Mouse (Mus musculus) liver, embryonic 14.5 days (tissue): Measurements from ENCODE around the gene Epn3. TPM values are rescaled to one million over a fixed set of nuclear protein-coding genes. Genes with fewer than 3 reads are reported as not detected.

Experiments
- ATAC-seq: fragments of 200-750 bp; cut with Nextera tagmentation; 2 replicates; pipeline ENCODE4 v1.8.0; 2017; ENCODE audit warnings: moderate number of reproducible peaks, mild to moderate bottlenecking, moderate library complexity; ENCODE audit not compliant: insufficient read depth
- DNase-seq, 3 experiments: peaks; one replicate each; pipeline ENCODE4 v3.0.0-alpha.2; 2012 to 2013; ENCODE audit warnings: low read depth in 3 of 3, low spot score in 3 of 3
- H3K27ac ChIP-seq: fragments of 300-500 bp; sonication (generic); 2 replicates; pipeline ENCODE4 v1.5.1; 2014; ENCODE audit warnings: moderate library complexity, mild to moderate bottlenecking, control low read depth, inconsistent platforms
- H3K27me3 ChIP-seq: fragments of 300-500 bp; sonication (generic); 2 replicates; pipeline ENCODE4 v1.6.1; 2014; ENCODE audit warnings: mild to moderate bottlenecking, low read length, moderate library complexity; ENCODE audit not compliant: control insufficient read depth, insufficient read depth
- H3K36me3 ChIP-seq: fragments of 300-500 bp; sonication (generic); replicated peaks from 2 replicates; pipeline ENCODE4 v1.6.1; 2014; ENCODE audit warnings: low read depth; ENCODE audit not compliant: control insufficient read depth, insufficient read depth
- H3K4me1 ChIP-seq, 2 experiments: fragments of 200-500 bp in 1 of 2; fragments of 300-500 bp in 1 of 2; sonication (generic) in 1 of 2; replicated peaks; 2 replicates each; pipeline ENCODE4 v1.6.1; 2012 to 2014; ENCODE audit warnings: antibody characterized with exemption in 1 of 2, inconsistent platforms in 1 of 2, low read length in 1 of 2; ENCODE audit not compliant: control insufficient read depth in 2 of 2, insufficient read depth in 2 of 2
- H3K4me2 ChIP-seq: fragments of 300-500 bp; sonication (generic); 2 replicates; pipeline ENCODE4 v1.6.1; 2014; ENCODE audit warnings: low read depth, mild to moderate bottlenecking, control low read depth, moderate library complexity
- H3K4me3 ChIP-seq, 2 experiments: fragments of 200-500 bp in 1 of 2; fragments of 300-500 bp in 1 of 2; sonication (generic) in 1 of 2; 2 replicates each; pipeline ENCODE4 v1.5.1; 2012 to 2014; ENCODE audit warnings: low read depth in 2 of 2, low read length in 2 of 2, mild to moderate bottlenecking in 2 of 2, control low read depth in 1 of 2, inconsistent platforms in 1 of 2, moderate library complexity in 1 of 2; ENCODE audit not compliant: insufficient read depth in 1 of 2
- H3K9ac ChIP-seq: fragments of 300-500 bp; sonication (generic); replicated peaks from 2 replicates; pipeline ENCODE4 v1.6.1; 2014; ENCODE audit warnings: mild to moderate bottlenecking, control low read depth, moderate library complexity
- H3K9me3 ChIP-seq: fragments of 300-500 bp; sonication (generic); 2 replicates; pipeline ENCODE4 v1.6.1; 2016; ENCODE audit warnings: low read length, mixed read lengths; ENCODE audit not compliant: control insufficient read depth
- CTCF ChIP-seq: IDR thresholded peaks from 2 replicates; pipeline ENCODE4 v1.5.1; 2016; ENCODE audit warnings: antibody characterized with exemption, low read depth, control low read depth
- EP300 ChIP-seq: IDR thresholded peaks from 2 replicates; pipeline ENCODE4 v1.6.1; 2016; ENCODE audit warnings: antibody characterized with exemption, low read depth
- WGBS: fragments of 180-500 bp; shearing (Covaris S2); extraction: QIAGEN DNeasy Blood & Tissue Kit; methylation state at CpG from one replicate; pipeline ENCODE4 v1.1.7; 2014; ENCODE audit not compliant: insufficient replicate concordance; 5-methylcytosine and 5-hydroxymethylcytosine counted together
- polyA plus RNA-seq, 2 experiments: library from polyadenylated mRNA; depleted of rRNA in 1 of 2; stranded (reverse) in 1 of 2; unstranded in 1 of 2; fragments of >200 nt; fragmentation: Nextera tagmentation in 1 of 2; extraction: Ambion mirVana in 1 of 2; gene quantifications; 2 replicates each; pipeline versions ENCODE4 v1.2.1 to v1.2.3; 2012 to 2014

Epn3 gene
- polyA plus RNA-seq, 2 experiments, result 0.04 TPM; not detected in 1

DNA sequence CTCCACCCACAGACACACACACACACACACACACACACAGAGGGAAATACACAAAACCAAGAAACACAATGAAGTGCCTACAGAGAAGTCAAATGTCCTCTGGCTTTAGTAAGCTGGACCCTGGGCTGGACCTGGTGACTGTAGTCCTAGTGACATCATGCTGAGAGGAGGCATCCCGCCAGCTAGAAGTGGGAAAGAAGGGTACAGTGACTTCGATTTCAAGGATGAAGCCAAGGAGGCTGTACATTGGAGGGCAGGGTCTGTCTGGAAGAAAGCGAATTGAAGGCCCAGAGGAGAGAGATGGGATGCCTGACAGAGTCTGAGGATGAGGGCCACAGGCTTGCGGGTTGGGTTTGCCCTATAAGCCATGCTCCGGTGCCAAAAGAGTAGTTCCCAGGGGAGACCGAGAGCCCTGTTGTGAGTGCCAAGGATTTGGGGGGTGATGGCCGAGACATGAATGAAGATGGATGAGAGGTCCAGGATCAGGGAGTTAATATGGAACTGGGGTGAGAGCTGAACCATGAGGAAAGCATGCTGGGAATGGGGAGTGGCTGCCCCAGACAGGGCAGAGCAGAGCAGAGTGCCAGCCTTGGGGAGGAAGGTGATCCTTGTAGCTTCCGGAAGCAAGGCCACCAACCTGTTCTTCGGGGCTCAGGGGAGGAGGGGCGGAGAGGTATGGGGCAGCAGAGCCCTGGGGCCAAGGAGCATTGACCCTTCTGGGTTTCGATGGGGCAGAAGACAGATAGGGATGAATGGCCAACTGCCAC is 10.8 kb downstream of the Epn3 start:
- no peak overlapping the region for H3K4me3 ChIP-seq
- 61% methylated on average over 11 of the region's 11 CpGs for WGBS
- H3K4me2 ChIP-seq, result no peak overlapping the region
- H3K9me3 ChIP-seq, result no peaks in the 10 kb centered on the region
- DNase-seq (no peak), ATAC-seq (no peak)
- H3K36me3 ChIP-seq, result no peaks in the 10 kb centered on the region
- H3K4me1 ChIP-seq, result no peaks in the 10 kb centered on the region
- H3K9ac ChIP-seq, result no peak overlapping the region
- H3K27me3 ChIP-seq, result peaks cover 25% of the 10 kb centered on the region
- TF ChIP-seq CTCF, result no peak
- TF ChIP-seq EP300, result no peak
- no peak overlapping the region for H3K27ac ChIP-seq

DNA sequence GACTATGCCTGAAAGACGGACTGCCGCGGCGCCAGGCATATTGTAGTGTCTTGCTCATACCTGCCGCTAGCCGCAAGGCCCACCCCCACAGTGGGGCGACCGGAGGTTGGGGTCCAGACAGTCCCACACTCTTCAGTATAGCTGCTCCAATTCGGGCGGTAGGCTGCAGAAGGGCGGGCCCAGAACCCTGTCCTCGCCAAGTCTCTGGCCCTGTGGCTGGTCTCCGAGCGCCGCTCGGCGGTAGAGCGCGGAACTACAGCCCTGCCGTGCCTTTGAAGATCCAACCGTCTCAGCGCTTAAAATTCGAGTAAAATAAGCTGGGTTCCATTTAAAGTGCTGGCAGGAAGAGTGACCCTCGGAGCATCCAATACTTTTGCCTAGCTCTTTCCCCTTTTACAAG is 13.8 kb downstream of the Epn3 start, which contains the start of gene Spata20:
Spata20 (minus strand) TSS at position 179 of the 400 bp plus-strand sequence.
- Histone ChIP-seq H3K4me3 (no peak within 1 kb of the TSS), H3K9me3 (no peaks in the 10 kb centered on the region), H3K4me1 (no peaks in the 10 kb centered on the region), H3K27ac (no peak within 1 kb of the TSS), H3K9ac (no peak within 1 kb of the TSS), H3K27me3 (peaks cover 18% of the 10 kb centered on the region), H3K36me3 (no peaks in the 10 kb centered on the region), H3K4me2 (no peak within 1 kb of the TSS)
- ATAC-seq (peak; percentile 55; the same call in 1 of the 2 replicates), DNase-seq (peak; percentile 9 to 35 (median 13))
- TF ChIP-seq CTCF (peak; percentile 96), EP300 (no peak)
- 5% methylated on average over 24 of the region's 24 CpGs for WGBS

GRCm38 (mm10) chr11:94485223-94485622 is 14.6 kb downstream of the Epn3 start:
- peaks cover 12% of the 10 kb centered on the region for H3K27me3 ChIP-seq
- H3K9me3 ChIP-seq, result no peaks in the 10 kb centered on the region
- DNase-seq, result no peak
- 55% methylated on average over 5 of the region's 5 CpGs for WGBS
- H3K4me3 ChIP-seq, result no peak overlapping the region
- H3K27ac ChIP-seq, result no peak overlapping the region
- no peaks in the 10 kb centered on the region for H3K4me1 ChIP-seq
- H3K36me3 ChIP-seq, result no peaks in the 10 kb centered on the region
- no peak for ATAC-seq
- no peak overlapping the region for H3K4me2 ChIP-seq
- TF ChIP-seq EP300 (no peak), CTCF (no peak)
- no peak overlapping the region for H3K9ac ChIP-seq

- Histone ChIP-seq H3K36me3 (no peaks in the 10 kb centered on the region), H3K4me2 (no peak overlapping the region), H3K27ac (no peak overlapping the region), H3K9ac (no peak overlapping the region), H3K27me3 (peaks cover 9% of the 10 kb centered on the region), H3K9me3 (no peaks in the 10 kb centered on the region), H3K4me3 (no peak overlapping the region), H3K4me1 (no peaks in the 10 kb centered on the region)
- TF ChIP-seq CTCF (no peak), EP300 (no peak)
- DNase-seq, result no peak
- ATAC-seq, result no peak
- WGBS, result 74% methylated on average over 9 of the region's 9 CpGs
Observed at GRCm38 (mm10) chr11:94484636-94485035, 15.1 kb downstream of the Epn3 start.

- no peaks in the 10 kb centered on the region for H3K9me3 ChIP-seq
- H3K27ac ChIP-seq, result no peak overlapping the region
- H3K36me3 ChIP-seq, result no peaks in the 10 kb centered on the region
- H3K4me1 ChIP-seq, result no peaks in the 10 kb centered on the region
- H3K9ac ChIP-seq, result no peak overlapping the region
- TF ChIP-seq EP300 (no peak), CTCF (no peak)
- ATAC-seq (no peak), DNase-seq (no peak)
- H3K4me3 ChIP-seq, result no peak overlapping the region
- H3K4me2 ChIP-seq, result no peak overlapping the region
- WGBS, result 64% methylated on average over 14 of the region's 14 CpGs
- H3K27me3 ChIP-seq, result peaks cover 3% of the 10 kb centered on the region
Observed at GRCm38 (mm10) chr11:94483921-94484320, 15.9 kb downstream of the Epn3 start.
